Mouse (Mus musculus) naive thymus-derived CD4-positive, alpha-beta T cell, adult 2 months (primary cell): Measurements from ENCODE around the gene Adcy2.

Experiments used
- DNase-seq: peaks from one replicate; pipeline ENCODE4 v3.0.0-alpha.2; 2011; ENCODE audit warnings: low read depth

The Adcy2 gene

DNA sequence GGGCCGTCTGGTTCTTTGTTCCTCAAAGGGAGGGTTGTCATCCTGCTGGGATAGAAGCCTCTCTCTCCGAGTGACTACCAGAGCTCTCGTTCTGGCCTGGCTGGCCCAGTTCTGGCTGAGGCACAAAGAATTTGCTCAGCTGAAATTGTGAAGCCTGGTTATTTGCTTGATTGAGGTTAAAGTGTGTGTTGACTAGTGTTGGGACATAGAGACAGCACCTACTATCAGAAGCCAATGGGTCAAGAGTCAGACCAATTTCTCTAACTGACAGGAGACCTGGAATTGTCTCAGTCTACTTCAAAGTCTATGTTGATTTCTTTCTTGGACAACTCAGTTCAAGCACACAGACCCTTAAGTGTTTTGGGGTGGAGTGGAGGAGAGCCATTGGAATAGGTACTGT, 372.3 kb downstream of the Adcy2 start:
- DNase-seq, result no peak

DNA sequence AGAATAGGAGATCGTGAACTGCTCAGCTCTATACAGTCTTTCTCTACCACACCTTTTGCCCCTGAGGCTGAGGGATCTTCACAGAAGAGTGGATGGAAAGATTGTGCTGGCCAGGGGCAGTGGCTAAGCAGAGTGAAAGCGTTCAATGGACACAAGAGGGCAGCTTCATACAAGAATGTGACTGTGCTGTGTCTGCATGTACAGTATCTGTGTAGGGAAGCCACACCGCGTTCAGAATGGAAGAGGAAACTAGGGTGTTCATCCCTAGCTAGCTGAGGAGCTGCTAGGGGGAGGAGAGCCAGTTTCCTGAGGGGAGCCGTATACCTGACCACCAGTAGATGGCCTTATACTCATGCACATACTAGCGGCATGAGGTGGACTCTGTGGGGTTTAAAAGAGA, 376.5 kb downstream of the Adcy2 start:
- DNase-seq, result no peak

DNA sequence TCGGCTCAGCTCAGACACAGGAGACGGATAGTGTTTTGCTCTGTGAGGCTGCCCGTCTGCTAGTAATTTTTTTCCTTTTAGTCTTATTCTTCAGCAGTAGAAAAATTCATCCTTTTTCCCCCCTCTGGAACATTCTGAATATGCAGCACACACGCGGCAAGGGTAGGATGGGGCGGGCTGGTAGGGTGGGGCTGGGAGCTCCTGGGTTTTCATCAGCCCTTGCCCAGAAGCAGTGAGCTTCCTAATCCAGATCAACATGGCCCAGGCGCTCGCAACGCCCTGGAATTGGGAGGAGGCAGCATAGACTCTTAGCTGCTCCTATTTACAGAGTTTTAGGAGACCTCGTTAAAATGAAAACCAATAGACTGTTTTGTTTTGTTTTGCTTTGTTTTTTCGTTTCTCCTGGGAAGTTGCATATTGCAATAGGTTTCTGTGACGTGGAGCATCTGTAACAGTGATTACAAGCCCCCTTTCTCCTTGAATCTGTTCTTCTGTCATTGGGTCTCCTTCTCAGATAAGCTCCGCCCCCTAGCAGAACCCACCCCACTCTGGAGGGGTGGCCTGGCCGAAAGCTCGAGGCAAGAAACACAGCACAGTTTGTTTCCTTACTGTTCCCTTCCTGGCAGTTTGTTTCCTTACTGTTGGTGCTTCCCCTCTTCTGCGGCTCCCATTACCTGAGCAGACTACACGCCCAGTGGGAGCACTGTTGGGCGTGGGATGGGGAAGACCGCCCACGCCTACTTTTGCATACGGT, 391.5 kb downstream of the Adcy2 start:
- DNase-seq, result no peak

DNA sequence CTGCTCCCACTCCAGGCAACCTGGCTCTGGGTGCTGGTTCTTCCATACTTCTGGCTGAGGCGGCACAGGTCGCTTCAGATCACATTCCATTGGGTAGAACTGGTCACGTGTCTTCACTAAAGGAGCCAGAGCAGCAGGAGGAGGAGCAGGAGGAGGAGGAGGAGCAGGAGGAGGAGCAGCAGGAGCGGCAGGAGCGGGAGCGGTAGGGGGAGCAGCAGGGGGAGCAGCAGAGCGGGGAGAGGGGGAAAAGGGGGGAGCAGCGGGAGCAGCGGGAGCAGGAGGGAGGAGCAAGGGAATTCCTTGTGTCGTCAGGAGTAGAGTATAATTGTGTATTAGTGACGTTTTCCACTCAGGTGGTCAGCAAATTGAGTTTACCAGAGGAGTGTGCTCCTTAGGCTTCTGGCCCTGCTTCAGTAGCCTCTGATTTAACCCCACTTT, 393.6 kb downstream of the Adcy2 start:
- DNase-seq, result no peak

DNA sequence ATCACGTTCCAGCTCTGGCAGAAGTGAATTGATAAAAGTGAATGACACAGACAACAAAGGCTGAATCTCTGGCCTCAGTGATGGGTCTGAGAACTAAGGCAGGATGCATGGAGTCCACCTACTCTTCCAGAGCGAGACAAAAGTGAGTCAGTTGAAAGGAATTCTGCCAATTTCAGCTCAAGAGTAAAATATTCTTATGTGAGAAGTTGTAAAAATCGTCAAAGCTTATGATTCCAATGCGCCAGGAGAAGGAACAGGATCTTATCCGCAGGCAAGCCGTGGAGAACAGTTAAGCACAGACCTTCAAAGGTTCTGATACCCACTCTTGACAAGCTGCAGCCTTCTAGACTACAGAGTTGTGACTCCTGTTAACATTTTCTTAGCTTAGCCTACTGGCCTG, 396.3 kb downstream of the Adcy2 start:
- DNase-seq, result no peak

DNA sequence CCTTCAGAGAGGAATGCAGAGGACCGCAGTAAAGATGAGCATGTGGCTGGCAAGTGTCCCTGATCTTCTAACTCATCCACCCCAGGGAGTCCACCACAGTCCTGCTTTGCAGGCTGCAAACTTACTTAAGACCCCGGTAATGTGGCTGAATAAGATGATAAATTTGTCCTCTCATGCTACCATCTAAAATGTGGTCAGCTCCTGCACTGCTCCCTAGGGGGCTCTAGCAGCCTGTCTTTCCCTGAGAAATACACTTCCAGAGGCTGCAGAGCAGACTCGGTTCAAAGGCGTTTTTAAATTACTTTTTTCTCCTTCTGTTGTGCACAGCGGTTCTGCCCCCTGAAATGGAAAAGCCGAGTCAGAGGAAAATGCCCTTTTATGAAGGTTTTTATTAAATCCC, 398.2 kb downstream of the Adcy2 start:
- no peak for DNase-seq

DNA sequence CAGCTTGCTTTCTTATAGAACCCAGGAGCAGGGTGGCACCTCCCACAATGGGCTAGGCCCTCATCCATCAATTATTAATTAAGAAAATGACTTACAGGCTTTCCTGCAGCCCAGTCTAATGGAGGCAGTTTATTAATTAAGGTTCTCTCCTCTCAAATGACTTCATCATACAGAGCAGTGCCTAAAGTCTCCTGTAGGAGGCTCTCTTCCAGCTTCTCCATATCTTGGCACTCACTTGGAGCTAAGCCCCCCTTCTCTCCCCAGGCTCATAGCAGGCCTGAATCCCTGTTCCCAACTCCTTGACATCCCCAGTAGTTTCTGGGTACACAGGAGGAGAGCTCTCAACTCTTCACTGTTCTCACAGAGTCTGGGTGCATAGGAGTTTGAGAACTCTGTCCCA, 400.4 kb downstream of the Adcy2 start:
- no peak for DNase-seq

DNA sequence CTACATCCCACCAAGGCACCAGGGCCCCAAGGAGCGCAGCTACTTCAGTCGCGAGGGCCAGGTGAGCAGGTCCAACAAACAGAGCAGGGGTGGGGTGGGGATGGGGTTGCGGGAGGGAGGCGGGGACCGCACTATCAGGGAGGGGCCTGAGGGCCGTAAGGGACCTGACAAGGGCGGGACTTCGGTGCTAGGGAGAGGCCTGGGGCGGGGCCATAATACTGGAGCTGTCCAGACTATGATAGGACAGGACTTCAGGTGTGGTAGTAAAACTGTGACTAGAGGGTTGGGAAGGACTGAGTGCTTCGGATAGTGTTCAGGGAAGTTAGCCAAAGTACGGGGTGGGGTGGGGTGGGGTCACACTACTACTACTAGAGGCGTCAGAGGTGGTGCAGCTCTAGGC, 401.7 kb downstream of the Adcy2 start:
- no peak for DNase-seq

DNA sequence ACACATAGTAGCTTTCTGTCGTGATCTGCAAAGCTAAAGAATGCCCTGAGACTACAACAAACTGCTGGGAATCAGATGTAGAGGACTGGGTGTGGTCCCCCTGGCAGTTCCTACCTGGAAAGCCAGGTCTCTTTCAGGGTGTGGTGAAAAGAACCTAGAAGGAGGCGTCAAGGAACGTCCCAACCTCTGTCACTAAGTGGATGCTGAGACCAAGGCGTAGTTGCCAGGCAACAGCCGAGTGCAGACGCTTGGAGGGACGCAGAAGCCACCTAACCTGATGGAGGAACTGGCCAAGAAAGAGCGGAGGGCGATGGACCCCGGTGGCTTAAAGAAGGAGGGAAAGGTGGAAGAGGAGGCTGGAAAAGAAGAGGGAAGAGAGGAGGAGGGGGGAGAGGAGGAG, 402.1 kb downstream of the Adcy2 start, which contains the start of gene 1700001L19Rik:
TSS of gene 1700001L19Rik (plus strand) at position 223 of the 400 bp plus-strand sequence.
- no peak for DNase-seq

DNA sequence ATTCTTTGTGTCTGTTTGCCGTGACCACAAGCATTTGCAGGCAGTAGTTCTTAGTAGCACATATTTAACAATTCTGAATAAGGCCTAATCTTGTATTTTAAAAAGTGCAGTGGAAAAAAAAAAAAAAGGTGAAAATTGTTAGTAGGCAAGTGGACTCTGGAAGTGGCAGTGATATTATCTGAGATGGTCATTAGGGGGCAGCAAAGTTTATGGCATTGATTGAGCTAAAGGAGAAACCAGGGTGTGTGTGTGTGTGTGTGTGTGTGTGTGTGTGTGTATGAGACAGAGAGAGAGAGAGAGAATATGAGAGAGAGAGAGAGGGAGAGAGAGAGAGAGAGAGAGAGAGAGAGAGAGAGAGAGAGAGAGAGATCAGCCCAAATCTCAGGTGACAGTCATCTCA, 405.5 kb downstream of the Adcy2 start:
- no peak for DNase-seq

DNA sequence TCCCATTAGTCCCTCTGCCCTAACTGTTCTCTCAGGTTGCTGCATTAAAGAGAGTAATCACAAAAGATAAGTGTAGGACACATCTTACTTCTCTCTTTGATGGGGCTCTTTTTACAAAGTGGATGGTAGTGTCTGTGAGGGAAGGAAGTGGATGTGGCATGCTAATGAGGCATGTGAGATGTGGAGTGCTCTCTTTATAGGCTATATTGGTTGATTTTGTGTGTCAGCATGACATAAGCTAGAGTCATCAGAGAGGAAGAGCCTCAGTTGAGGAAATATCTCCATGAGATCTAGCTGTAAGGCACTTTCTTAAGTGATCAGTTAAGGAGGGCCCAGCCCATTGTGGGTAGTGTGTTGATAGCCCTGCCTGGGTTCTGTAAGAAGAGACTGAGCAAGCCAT, 411.0 kb downstream of the Adcy2 start:
- no peak for DNase-seq

DNA sequence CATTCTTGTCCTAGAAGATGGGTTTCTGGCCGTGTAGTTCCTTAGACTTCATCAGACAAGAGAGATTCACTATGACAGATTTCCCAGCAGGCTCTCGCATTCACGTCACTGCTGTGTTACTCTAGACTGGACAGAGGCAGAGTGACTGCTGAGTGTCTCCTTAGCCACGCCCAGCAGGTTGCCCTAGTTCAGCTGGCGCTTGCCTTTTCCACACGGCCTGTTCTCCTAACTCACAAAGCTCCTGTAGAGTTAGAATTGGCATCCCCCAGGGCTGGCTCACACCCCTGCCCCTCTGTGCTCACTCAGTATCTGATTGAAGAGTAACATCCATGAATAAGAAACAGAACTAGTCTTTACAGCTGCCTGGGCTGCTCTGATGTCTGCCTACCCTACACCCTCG, 413.9 kb downstream of the Adcy2 start:
- no peak for DNase-seq

DNA sequence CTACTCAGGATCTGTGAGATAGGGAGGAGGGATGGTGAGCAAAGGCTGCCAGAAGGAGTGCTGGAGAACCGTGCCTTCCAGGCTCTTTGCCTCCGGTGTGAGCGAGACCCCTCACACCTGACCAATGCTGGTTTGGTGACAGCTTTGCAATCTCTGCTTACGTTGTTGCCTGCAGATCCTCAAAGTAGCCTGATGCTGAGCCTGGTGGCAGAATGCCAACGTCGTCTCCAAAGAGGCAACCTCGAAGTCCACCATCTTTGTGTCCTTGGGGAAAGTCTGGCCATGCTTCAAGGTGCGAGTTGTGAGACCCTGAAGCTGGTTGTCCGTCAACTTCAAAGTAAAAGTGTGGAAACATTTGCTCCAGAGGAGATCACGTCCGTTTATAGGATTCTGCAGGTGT, 415.4 kb downstream of the Adcy2 start:
- DNase-seq, result no peak

DNA sequence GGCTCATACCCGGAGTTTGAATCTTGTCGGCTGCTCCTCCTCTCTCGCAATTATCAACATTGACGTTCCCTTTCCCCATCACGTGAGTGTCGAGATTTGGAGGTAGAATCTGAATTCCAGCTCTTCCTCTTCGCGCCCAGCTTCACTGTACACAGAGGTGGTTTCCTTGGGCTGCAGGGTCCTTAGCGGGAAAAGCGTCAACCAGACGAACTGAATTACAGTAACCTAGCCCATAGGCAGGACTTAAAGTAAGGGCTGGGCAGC, 416.9 kb downstream of the Adcy2 start:
- DNase-seq, result no peak

DNA sequence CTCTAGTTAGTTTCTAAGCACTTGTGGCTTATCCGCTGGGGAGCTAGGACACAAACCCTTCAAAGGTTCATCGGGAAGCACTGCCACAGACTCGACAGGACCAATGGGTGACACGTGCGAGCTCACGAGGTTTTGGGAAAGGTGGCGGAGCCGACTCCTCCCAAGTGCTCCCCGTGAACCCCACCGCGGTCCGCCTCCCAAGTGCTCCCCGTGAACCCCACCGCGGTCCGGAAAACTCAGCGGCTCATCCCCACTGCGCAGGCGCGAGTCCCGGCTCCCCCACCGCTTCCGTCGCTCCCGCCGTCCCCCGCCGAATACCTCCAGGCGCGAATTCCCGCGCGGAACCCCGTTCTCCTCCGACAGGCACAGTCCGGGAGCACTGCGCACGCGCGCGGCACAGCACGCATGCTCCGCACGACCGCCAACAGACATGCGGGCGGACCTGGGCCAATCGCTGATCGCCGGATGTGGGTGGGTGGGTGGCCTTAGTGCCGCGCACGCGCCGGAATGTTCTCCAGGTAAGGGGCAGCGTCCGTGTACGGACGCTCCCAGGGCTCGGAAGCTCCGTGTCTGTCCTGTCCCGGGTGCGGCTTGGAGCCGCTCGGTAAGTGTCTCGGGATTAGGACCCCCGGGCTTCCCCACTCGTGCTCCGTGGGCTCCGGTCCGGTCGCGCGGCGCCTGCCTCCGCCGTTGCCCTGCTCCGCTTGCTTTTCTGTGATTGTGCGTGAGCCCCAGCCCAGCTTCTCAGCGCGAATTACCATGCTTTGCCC, 417.4 kb downstream of the Adcy2 start, which contains the start of the genes Mtrr and Fastkd3:
TSS of gene Mtrr (minus strand) at position 403 of the 770 bp plus-strand sequence.
TSS of gene Fastkd3 (plus strand) at position 488 of the 770 bp plus-strand sequence.
- peak; percentile 96 for DNase-seq

DNA sequence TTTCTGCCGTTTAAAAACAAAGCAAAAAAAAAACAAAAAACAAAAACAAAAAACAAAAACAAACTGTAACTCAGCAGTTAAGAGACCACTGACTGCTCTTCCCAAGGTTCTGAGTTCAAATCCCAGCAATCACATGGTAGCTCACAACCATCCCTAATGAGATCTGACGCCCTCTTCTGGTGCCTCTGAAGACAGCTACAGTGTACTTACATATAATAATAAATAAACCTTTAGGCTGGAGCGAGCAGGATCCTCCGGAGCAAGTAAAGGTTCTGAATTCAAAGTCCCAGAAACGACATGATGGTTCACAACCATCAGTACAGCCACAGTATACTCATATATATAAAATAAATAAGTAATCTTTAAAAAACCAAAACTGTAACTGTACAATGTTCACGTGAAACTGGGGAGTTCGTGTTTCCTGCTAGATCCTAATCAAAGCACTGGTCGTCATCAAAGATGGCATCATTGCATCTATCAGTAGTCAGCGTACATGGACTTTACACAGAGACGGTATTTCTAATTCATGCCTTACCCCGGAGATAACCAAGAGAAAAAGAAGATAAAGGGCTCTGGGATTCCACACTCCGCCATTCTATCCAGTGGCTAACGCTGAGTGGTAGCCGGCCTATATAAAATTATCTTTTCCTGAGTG, 418.1 kb downstream of the Adcy2 start:
- no peak for DNase-seq

DNA sequence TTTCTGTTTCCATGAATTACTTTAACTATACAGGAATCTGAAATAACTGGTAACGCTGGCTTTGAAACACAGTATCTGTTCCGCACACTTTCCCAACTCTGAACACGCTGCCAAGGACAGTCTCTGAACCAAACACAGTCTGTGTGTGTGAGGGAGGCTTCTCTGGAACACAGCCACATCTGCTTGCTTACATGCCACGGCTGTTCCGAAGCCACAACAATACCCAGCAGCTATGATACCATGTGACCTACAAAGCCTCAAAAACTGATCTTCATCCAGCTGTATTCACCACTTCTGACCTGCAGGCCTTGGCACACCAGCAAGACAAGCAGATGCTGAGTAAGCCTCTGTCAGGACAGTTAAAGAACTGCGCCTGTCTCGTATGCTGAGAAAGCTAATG, 421.4 kb downstream of the Adcy2 start:
- no peak for DNase-seq

DNA sequence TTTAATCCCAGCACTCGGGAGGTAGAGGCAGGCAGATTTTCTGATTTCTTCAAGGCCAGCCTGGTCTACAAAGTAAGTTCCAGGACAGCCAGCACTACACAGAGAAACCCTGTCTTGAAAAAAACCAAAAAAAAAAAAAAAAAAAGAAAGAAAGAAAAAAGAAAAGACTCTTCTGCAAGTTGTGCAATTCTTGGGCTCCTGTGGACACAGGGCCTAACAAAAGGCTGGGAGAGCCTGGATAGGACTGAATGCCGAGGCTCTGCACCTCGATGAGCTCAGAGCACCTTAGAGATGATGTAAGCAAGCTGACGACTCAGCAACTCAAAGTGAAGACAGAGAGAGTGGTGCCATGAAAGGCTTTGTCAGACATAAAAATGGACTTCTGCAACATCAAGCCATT, 424.9 kb downstream of the Adcy2 start:
- no peak for DNase-seq

DNA sequence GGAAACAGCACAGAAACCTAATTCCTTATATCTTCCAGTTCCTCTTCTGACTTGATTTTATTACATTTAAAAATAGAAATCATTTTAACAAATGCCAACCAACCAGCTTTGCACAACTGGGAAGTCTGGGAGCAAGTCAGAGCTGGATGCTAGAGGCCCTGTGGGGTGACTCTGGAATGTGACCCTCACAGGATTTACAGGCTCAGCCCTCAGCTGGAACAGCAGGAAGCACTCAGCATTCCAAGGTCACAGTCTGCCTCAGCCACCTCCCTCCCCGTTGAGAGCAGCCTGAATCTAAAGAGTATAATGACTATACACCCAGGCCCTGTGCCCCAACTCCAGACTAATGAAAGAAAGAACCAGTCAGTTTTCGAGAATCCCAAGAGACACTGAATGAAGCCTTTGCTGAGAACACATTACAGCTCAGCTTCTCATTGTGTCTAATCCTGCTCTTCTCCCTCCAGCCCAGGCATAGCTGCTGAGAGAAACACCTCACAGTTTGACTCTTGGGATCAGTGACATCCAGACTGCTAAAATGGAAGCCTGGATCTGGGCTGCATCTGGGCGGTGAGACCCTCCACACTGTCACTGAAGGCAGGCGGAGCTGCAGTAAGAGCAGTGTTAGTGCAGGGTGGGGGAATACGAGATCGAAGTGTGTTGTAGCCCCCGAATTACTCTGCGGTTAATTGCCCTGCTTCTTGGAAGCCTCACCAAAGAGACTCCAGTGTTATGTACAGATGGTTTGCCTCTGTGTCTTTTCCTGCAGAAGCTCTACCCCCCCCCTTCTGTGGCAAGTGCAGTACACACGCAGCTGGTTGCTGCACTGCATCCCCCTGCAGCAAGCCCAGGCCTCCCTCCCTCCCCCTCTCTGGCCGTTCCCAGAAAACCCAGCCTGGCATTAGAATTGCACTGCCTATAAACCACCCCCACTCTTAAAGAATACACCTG, 426.1 kb downstream of the Adcy2 start:
- DNase-seq, result no peak

DNA sequence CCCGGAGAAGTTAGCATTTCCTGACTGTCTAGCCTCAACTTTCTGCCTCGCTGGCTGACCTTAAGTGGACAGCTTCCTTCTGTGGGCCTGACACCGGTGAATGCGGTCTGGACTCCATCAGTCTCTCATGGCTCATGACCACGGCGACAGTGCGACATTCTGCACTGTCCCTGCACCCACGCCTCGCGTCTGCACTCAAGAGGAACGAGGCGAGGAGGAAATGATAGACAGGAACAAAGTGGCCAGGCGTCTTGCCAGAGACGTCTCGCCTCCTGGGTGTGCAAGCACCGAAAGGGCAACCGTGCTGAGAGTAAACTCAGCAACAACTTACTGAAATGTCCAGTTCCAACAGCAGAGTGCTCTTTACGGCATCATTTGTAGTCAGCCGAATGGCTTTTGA, 427.1 kb downstream of the Adcy2 start:
- no peak for DNase-seq
